Mouse (Mus musculus): ENCODE results near the gene Dhx16.

The Dhx16 gene

DNA sequence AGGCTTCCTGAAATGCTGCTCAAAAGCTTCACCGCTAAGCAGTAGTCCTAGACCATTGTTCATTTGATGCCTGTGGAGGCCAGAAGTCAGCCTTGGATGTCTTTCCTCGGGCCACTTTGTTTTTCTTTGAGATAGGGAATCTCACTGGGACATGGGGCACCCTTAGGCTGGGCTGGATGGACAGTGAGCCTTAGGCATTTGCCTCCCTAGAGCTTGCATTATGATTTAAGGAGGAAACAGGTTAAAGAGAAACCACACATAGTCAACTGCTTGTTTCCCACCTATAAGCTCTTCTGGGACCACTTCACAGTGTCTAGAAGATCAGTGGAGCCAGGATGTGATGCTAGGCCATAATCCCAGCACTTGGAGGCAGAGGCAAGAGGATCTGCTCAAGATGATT, 19.8 kb upstream of the Dhx16 start:
- no peak for DNase-seq (ENCODE audit: low spot score in 2 of 2)

DNA sequence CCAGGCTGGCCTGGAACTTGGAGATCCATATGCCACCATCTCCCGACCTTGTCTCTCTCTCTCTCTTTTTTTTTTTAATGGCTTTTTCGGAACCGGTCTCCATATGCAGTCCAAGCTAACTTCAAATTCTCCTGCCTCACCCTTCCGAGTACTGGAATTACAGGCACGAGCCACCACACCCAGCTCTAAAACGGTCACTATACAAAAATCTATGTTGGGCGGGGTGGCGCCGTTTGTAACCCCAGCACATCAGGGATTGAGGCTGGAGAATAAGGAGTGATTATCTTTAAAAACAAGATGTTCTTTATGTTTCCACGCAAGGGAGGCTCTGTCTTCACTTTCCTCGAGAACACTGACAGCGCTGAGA, 18.8 kb upstream of the Dhx16 start:
- DNase-seq (ENCODE audit: low spot score in 2 of 2), result no peak

DNA sequence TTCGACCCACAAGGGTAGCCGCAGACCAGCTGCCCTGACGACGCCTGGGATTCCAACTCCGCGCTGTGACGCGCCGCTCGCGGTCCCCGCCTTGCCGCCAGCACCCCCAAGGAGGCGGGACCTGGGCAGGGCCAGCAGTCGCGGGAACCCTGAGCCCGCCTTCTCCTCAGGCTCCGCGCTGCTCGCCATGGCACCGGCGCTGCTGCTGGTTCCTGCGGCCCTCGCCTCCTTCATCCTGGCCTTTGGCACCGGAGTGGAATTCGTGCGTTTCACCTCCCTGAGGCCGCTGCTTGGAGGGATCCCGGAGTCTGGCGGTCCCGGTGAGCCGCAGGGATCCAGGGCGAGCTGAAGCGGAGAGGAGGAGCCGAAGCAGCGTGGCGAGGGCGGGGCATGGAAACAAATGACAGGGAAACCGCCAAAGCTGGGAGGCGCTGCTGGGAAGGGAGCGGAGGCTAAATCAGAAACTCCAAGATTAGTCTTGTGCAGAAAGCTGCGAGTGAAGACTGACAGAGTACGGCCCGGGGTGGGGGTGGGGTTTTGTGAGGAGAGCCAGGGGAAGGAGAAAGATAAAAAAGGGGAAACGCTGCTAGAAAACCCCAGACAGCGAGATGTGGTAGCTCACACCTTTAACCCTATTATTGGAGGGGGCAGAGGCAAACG, 18.3 kb upstream of the Dhx16 start, which contains the start of gene Nrm:
Nrm (plus strand) TSS at position 121 of the 660 bp plus-strand sequence.
- peak; percentile 78 for DNase-seq (ENCODE audit: low spot score in 2 of 2)

DNA sequence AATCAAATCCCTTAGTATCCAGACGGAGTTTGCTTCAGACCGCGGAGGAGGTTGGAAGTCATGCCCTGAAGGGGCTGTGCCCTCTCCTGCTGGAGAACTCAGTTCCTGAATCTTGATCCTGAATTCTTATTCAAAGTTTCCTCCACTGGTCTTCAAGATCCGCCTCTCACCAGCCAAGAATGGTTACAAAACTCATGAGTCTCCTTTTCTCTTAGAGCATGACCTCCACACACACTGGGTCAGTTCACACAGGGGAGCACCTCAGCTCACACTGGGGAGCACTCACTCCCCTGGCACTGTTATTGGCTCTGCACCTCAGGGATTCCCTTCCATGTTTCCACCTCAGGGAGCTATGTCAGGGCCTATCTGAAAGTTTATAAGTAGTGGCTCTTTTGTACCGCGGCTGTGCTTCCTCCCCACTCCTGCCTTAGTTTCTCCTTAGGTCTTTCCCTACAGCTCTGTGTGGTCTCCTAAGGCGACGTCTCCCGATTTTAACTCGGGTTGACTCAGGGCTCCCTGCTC, 14.7 kb upstream of the Dhx16 start:
- DNase-seq (ENCODE audit: low spot score in 2 of 2), result no peak

DNA sequence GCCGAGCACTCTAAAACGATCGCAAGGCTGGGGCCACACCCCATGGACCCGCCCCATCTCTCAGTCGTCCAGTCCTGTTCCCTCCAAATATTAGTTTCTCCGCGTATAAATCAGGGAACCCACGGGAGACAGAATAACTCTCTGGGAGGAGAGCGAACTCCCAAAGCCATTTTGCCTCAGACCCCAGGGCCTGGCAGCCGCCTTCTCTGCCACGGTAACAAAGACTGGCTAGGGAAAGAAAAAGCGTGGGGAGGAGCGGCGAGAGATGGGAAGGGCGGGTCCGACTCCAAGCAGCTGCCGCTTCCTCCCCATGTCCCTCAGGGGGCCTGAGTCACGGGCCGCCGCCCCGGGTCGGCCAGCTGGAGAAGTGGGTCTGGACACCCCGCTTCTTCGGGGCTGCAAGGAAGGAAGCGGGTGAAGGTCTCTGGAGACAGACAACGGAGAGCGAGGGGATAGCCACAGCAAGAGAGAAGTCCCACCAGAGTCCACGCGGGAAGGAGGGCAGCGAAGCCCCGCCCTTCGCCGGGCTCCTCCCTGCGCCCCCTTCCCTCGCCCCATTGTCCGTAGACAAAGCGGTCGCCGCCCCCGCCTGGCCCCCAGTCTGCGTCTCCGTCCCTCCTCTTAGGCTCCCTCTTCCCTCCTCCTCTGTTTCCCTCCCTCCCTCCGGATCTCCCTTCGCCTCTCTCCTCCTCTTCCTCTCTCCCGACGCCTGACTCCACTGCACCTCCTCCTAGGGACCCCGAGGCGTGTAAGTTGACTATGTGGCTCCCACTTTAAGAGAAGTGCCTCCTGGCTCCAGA, 13.9 kb upstream of the Dhx16 start, which contains the start of gene Ppp1r18:
Ppp1r18 (plus strand) TSS at position 113 of the 800 bp plus-strand sequence.
- no peak for DNase-seq (ENCODE audit: low spot score in 2 of 2)

DNA sequence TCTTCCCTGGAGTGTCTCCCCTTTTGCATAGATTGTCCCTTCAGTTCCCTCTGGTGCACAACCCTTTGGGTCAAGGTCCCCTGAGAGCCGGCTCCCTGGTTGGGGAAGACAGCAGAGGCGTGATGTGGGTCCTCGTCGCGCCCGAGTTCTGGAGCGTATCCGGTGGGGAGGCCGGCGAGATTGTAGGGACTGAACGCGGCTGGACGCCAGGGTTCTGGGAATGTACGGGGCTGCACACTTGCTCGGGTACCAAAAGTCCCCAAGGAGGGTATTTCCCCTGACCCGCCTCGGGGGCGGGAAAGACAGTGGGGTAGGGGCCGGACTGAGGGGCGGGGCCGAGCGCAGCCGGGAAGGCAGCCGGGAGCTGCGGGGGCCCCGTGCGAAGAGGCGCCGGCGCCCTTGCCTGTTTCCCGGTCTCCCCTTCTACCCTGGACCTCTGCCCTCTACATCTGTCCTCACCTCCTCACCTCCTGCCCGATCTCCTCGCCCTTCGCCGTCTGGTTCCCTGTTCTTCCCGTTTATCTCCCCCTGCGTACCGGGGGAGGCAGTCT, 13.3 kb upstream of the Dhx16 start:
- no peak for DNase-seq (ENCODE audit: low spot score in 2 of 2)

DNA sequence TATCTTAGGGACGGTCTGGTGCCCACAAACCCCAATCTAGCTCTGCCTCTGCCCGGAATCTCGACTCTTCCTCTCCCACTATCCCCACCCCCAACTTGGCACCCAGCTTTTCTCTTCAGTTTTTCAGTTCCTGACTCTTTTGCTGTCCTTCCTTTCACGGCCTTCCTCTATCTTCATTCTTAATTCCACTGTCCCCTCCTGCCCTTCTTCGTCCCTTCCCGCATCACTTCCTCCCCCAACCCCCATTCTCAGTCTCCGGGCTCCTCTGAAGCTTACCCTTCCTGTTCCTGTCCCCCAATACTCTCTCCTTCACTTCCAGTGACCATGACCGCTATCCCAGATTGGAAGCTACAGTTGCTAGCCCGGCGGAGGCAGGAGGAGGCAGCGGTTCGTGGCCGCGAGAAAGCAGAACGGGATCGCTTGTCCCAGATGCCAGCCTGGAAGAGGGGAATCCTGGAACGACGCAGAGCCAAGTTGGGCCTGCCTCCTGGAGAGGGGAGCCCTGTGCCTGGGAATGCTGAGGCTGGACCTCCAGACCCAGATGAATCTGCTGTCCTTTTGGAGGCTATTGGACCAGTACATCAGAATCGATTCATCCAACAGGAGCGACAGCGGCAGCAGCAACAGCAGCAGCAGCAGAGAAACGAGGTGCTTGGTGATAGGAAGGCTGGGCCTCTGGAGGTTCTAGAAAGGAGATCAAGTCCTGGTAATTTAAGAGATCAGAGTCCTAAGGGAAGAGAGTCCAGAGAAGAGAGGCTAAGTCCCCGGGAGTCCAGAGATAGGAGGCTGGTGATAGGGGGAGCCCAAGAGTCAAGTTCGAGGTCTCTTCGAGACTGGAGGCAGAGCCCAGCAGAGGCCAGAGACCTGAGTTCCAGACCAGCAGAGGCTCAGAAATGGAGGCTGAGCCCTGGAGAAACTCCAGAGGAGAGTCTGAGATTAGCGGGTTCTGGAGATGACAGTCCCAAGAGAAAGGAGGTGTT, 12.4 kb upstream of the Dhx16 start:
- no peak for DNase-seq (ENCODE audit: low spot score in 2 of 2)

DNA sequence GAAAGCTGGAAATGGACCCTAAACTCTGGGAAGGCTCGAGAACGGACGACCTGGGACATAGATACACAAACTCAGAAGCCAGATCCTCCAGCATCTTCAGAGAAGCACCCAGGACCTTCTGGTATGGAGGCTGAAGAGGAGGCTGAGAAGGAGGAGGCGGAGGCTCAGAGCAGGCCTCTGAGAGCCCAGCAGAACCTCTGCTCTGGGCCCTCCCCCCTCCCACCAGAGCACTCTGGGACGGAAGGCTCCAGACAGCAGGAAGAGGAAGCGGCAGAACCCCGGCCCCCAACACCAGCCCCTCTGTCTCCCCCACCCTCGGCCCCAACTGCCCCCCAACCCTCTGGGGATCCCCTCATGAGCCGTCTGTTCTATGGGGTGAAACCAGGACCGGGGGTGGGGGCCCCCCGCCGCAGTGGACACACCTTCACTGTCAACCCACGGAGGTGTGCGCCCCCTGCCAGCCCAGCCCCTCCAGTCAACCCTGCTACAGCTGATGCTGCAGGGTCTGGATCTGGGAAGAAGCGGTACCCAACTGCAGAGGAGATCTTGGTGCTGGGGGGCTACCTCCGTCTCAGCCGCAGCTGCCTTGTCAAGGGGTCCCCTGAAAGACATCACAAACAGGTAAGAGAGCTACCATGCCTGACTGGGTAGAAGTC, 11.3 kb upstream of the Dhx16 start:
- no peak for DNase-seq (ENCODE audit: low spot score in 2 of 2)

DNA sequence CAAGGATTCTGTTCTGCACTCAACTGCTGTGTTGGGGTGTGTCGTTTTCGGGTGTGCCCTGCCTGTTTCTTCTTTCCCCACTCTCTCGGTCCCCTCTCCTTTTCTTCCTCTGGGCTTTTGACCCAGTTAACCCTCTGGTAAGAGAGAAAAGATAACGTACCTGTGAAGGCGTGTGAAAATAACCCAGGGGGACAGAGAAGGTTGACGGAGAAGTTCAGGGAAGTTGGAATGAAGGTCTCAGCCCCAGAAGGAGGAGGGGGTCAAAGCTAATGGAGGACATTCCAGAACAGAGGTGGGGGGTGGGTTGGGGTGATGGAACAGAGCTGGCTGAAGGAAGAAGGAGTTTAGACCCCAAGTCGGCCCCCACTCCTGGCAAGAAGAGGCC, 10.7 kb upstream of the Dhx16 start:
- DNase-seq (ENCODE audit: low spot score in 2 of 2), result no peak

DNA sequence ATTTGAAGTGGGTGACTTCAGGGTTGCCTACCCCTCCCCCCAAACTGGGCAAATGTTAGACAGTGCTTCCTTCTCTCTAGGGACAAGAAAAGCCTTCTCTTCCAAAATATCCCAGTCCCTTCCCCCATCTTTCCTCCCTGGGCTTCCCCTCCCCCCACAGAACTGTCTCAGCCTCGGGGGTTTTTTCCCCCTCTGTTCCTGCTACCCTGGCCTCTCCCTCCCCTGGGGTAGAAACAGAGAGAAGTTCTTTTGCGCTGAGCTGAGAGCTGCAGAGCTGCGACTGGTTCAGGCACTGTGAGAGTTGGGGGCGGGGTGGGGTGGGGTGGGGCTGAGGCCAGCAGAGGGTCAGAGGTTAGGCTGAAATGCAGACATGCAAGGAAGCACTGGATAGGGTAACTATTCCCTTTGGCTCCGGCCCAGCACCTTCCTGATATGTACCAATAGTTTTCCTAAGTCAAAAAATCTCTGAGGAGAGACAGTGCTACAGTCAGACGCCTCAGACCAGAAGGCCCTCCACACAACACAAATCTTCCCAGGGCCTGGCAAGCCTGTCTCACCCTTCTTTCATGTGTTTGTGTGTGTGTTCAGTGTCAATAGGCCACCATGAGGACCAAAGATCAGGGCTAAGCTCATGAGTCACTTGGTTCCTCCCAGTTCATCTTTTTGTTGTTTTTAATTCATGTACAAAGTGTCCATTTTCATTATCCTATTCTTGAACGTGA, 10.1 kb upstream of the Dhx16 start:
- DNase-seq (ENCODE audit: low spot score in 2 of 2), result no peak

DNA sequence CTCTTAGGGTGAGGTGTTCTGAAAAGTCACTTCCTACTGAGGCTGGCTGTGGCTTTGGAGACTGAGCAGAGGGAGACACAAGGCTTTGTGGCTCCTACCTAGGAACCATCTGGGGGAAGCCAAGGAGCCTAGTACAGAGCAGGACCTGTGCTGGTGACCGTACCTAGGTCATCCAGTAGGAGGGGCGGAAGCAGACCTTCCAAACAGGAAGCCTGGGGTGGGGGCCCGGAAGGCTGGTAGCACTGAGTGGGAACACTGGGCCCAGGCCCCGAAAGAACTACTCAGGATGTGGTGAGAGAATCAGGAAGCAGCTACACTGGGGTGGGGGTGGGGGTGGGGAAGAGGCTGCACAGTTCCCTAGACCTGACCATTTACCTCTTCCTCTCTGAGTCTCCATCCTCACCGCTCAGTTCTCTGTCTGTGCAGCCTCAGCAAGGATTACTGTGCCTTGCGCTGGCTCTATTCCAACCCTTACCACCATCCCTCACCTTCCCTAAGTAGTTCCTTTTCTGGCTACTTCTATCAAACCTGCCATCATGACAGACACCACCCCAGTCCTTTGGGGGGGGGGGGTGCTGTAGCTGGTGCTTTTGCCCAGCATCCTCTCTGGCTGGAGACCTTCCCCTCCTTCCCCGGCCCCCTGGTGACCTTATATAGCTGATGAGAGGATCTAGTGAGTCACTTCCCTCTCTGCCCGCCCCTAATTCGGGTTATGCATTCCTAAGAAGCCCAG, 9.3 kb upstream of the Dhx16 start:
- DNase-seq (ENCODE audit: low spot score in 2 of 2), result no peak

DNA sequence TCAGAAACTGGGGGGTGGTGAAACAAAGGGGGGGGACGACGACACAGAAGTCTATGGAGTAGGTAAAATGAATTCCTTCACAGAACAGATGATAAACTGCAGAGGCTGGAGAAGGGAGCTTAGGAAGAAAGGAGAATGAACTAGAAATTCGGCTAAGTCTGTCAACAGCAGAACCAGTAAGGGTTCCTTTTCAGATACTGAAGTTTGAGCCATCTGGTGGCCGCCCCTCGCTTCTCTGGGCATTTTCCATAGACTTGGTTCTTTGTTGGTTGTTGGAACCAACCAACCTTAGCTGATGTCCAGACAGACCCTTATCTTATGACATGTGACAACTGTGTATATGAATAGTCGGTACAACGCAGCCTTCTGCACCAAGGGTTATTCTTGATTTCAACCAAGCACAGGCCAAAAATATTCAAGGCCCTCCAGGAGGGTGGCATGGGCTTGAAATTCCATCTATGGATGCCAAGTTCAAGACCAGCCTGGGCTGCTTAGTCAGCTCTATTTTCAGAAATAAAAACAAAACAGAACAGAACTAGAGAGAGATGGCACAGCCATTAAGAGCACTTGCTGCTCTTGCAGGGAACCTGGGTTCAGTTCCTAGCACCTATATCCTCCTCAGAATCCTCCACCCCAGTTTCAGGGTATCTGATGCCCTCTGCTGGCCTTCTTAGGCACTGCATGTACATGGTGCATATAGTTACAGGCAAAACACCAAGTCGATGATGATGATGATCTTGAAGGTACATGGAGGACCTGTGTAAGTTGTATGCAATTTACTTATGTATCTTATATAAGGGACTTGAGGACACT, 8.5 kb upstream of the Dhx16 start:
- DNase-seq (ENCODE audit: low spot score in 2 of 2), result no peak

DNA sequence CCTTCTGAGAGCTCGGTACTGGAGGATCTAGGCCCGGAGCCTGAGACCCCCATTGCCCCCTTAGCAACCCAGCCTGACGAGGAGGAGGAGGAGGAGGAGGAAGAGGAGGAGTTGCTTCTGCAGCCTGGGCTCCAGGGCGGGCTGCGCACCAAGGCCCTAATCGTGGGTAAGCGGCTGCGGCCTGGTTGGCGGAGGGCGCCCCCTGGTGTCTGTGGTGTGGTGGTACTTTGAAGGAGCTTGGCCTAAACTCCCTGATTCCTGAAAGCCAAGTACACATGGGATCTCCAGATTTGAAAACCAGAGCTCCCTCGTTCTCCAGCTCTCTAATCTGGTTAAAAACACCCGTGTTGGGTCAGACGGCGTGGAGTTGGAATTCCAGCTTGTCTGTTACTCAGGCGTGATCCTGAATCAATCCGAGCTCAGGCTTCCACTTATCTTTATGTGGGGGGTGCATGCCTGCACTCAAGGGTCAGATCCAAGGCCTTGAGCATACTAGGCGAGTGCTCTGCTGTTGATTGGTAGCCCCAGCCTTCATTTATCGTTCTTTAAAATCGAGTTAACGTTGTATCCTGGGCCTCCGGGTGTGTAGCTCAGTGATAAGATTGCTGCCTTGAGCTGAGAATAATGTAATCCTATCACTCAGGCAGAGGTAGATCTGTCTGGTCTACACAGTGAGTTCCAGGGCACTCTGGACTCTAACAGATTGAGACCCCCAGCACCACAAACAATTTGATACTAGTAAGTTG, 5.7 kb upstream of the Dhx16 start:
- peak; percentile 60 to 85 for DNase-seq (ENCODE audit: low spot score in 2 of 2)

DNA sequence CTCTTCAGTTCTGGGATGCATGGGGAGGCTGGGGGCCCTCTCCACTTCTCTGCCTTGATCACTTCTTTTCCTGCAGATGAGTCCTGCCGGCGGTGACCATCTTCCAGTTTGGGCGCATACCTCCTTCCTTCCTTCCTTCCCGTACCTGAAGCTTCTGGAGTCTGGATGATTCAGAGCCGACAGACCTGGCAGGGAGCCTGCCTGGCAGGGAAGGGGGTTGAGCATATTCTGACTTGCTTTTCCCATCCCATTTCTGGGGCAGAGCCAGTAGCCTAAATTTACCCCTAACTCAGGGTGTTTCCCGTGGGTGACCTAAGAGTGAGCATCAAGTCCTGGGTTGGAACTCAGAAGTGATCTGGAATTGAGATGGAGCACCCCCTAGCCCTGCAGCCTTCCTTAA, 4.9 kb upstream of the Dhx16 start:
- DNase-seq (ENCODE audit: low spot score in 2 of 2), result no peak

DNA sequence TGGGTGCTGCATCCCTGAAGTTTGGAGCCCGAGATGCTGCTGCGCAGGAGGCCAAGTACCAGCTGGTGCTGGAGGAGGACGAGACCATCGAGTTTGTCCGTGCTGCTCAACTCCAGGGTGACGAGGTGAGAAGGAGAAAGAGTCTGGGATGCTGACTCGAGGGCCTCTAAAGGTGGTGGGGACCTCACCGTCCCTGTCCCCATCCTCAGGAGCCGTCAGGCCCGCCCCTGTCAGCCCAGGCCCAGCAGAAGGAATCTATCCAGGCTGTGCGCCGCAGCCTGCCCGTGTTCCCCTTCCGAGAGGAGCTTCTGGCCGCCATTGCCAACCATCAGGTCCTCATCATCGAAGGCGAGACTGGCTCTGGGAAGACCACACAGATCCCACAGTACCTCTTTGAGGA, 3.3 kb downstream of the Dhx16 start:
- no peak for DNase-seq (ENCODE audit: low spot score in 2 of 2)

DNA sequence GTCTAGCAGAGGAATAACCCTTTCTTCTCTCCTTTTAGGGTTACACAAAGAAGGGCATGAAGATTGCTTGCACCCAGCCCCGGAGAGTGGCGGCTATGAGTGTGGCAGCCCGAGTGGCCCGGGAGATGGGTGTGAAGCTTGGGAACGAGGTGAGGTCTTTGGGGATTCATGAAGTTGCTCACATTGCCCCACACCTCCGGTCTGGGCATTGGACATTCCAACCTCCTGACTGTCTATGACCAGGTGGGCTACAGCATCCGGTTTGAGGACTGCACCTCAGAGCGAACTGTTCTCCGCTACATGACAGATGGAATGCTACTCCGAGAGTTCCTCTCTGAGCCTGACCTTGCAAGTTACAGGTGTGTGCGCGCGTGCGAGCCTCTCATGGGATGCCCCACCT, 4.2 kb downstream of the Dhx16 start:
- no peak for DNase-seq (ENCODE audit: low spot score in 2 of 2)

DNA sequence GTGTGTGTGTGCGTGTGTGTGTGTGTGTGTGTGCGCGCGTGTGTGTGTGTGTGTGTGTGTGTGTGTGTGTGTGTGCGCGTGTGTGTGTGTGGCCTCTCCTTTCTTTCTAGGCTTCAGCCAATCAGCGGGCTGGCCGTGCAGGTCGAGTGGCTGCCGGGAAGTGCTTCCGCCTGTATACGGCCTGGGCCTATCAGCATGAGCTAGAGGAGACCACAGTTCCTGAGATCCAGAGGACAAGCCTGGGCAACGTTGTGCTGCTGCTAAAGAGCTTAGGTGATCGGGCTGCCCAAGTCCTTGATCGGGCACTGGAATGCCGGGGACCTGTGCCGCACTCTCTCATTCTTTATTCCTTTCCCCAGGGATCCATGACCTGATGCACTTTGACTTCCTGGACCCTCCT, 8.1 kb downstream of the Dhx16 start:
- DNase-seq (ENCODE audit: low spot score in 2 of 2), result no peak

Data from frontal cortex, postnatal 25 days (tissue).